Mouse (Mus musculus) gastrocnemius, adult 18-20 months (tissue): ENCODE results near the gene Fbxl18. TPM values are rescaled to one million over a fixed set of nuclear protein-coding genes. Genes with fewer than 3 reads are reported as not detected.

Experiments
- DNase-seq: peaks from one replicate; pipeline ENCODE4 v3.0.0; 2021; ENCODE audit warnings: low spot score
- total RNA-seq, 2 experiments: library from RNA; stranded (reverse); gene quantifications; 2 replicates each; pipeline ENCODE4 v1.2.3; 2021

Fbxl18 gene
- total RNA-seq, 2 experiments from 2014 or later = 4.9 to 5.9 TPM

GRCm38 (mm10) chr5:142916593-142916992 is 21.4 kb upstream of the Fbxl18 start:
- DNase-seq = peak; percentile 89

GRCm38 (mm10) chr5:142915231-142915630 is 20.0 kb upstream of the Fbxl18 start:
- DNase-seq = no peak

- DNase-seq = no peak
Observed at GRCm38 (mm10) chr5:142912739-142913138, 17.5 kb upstream of the Fbxl18 start.

GRCm38 (mm10) chr5:142912320-142912719 is 17.1 kb upstream of the Fbxl18 start:
- no peak for DNase-seq

GRCm38 (mm10) chr5:142911629-142912028 is 16.4 kb upstream of the Fbxl18 start:
- no peak for DNase-seq

- peak; percentile 69 for DNase-seq
Observed at GRCm38 (mm10) chr5:142909576-142910278, 14.5 kb upstream of the Fbxl18 start.

GRCm38 (mm10) chr5:142908941-142909575 is 13.8 kb upstream of the Fbxl18 start:
- DNase-seq = no peak

- DNase-seq = peak; percentile 86
Observed at GRCm38 (mm10) chr5:142907803-142908559, 12.8 kb upstream of the Fbxl18 start.

GRCm38 (mm10) chr5:142907048-142907802 is 12.0 kb upstream of the Fbxl18 start:
- DNase-seq = peak; percentile 69

- DNase-seq = peak; percentile 96
Observed at GRCm38 (mm10) chr5:142906532-142907047, 11.4 kb upstream of the Fbxl18 start, which contains the start of gene Actb. TSS of gene Actb (minus strand) at chr5:142906754.

- peak; percentile 99 for DNase-seq
Observed at GRCm38 (mm10) chr5:142905725-142906531, 10.7 kb upstream of the Fbxl18 start.

- no peak for DNase-seq
Observed at GRCm38 (mm10) chr5:142905038-142905695, 9.9 kb upstream of the Fbxl18 start.

- DNase-seq = no peak
Observed at GRCm38 (mm10) chr5:142904208-142905037, 9.2 kb upstream of the Fbxl18 start.

GRCm38 (mm10) chr5:142903470-142904207 is 8.4 kb upstream of the Fbxl18 start:
- DNase-seq = no peak

- no peak for DNase-seq
Observed at GRCm38 (mm10) chr5:142902506-142903314, 7.5 kb upstream of the Fbxl18 start.

- DNase-seq = no peak
Observed at GRCm38 (mm10) chr5:142901846-142902505, 6.8 kb upstream of the Fbxl18 start.

GRCm38 (mm10) chr5:142901355-142901802 is 6.2 kb upstream of the Fbxl18 start:
- peak; percentile 74 for DNase-seq
